Mouse (Mus musculus) liver, postnatal 0 days (tissue): Measurements from ENCODE around the gene Bag6.

Experiments used
- CTCF ChIP-seq: sonication (generic); IDR thresholded peaks from 2 replicates; pipeline ENCODE4 v1.5.1; 2016; ENCODE audit warnings: antibody characterized with exemption, low read depth
- EP300 ChIP-seq: IDR thresholded peaks from 2 replicates; pipeline ENCODE4 v1.6.1; 2016; ENCODE audit warnings: antibody characterized with exemption, low read depth, mild to moderate bottlenecking

DNA sequence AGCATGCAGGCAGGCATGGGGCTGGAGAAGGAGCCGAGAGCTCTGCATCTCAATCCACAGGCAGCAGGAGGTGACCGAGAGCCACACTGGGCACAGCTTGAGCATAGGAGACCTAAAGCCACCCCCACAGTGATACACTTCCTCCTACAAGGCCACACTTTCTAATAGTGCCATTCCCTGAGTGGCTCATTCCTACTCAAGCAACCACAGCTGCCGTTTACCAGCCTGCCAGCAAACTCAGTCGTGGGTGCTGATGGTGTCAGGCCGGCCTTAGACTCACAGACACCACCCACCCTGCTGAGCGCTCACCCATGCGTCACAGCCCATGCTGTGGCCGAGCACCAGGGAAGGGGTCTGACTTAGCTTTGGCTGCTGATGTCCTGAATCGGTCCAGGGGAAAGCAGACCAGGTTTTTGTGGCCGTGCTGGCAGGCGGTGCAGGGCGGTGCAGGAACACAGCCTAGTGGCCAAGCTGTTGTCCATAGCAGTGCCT lies 37.8 kb upstream of the Bag6 start:
- TF ChIP-seq CTCF = no peak
- no peak for TF ChIP-seq EP300
